ENCODE assay signal across 18 mouse cellular contexts in genomic region chr11:117776085-117776792, GRCm38 (mm10). TPM values are rescaled to one million over a fixed set of nuclear protein-coding genes. Genes with fewer than 3 reads are reported as not detected.
"Had no signal": no experiment of that assay in that cellular context is flagged by ENCODE, and none has a peak within 500 bp of the region (broad histone marks: within the 10 kb centered on the region; RNA-seq: fewer than 3 reads in every experiment).

No protein-coding gene starts in this region.

- H3K4me3 ChIP-seq: limb, embryonic 15.5 days; liver, embryonic 15.5 days; midbrain, embryonic 10.5 days; myocyte; neural tube, embryonic 15.5 days had no signal

- DNase-seq: kidney, adult 11 months; kidney, adult 9 months; kidney, postnatal 36 days; layer of hippocampus, postnatal 36 days; lung, embryonic 14.5 days; lung, postnatal 10 days; midbrain, embryonic 14.5 days; retina, postnatal 1 day; right cerebral cortex, postnatal 14 days; thymus, adult 18-20 months had no signal

- H3K27ac ChIP-seq: kidney, postnatal 0 days; limb, embryonic 15.5 days; midbrain, embryonic 10.5 days; neural tube, embryonic 15.5 days; stomach, postnatal 0 days had no signal

RNA-seq across cellular contexts. Expression of gene 6030468B19Rik, which starts 21.2 kb away (rescaled TPM):
- polyA plus RNA-seq: kidney, postnatal 0 days; midbrain, embryonic 14.5 days; myocyte; neural tube, embryonic 15.5 days; stomach, postnatal 0 days had no signal

RNA-seq across cellular contexts. Expression of gene Gm20708, which starts 33.2 kb away (rescaled TPM):
- polyA plus RNA-seq: neural tube, embryonic 11.5 days had no signal
